Mouse (Mus musculus): ENCODE data around the gene Cldn22. TPM values are rescaled to one million over a fixed set of nuclear protein-coding genes. Genes with fewer than 3 reads are reported as not detected.
A peak's percentile ranks its signal among the peaks of the same experiment; 100 is the strongest.

Cldn22 gene
- polyA plus RNA-seq, 1 experiment = 0.77 TPM

DNA sequence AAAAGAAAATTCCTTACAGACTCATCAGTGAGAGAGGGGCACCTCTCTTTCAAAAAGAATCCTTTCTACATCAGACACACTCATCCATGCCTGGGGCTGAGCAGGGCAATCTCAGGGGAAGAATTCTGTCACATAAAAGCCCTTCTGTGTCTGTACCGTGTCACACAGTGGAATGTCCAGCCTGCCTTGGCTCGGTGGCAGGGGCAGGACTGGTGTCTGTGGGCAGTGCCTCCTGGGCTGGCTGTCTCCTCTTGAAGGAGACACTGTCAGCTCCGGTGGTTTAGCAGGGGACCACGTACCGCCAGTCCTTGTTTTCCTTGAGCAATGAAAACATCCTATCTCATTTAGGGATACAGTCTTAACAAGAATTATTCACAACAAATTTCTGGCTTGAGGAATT lies 1.3 kb downstream of the Cldn22 start:
- Histone ChIP-seq H3K4me3 (ENCODE audit: insufficient read depth, low read depth, low read length) (no peak overlapping the region), H3K36me3 (ENCODE audit: control insufficient read depth, insufficient read depth, low read length) (no peaks in the 10 kb centered on the region), H3K27me3 (replicated peaks; ENCODE audit: control insufficient read depth, insufficient read depth, low read length) (no peaks in the 10 kb centered on the region), H3K27ac (ENCODE audit: insufficient read depth, low read depth, low read length) (no peak overlapping the region), H3K4me1 (ENCODE audit: control insufficient read depth, insufficient read depth, low read length) (no peaks in the 10 kb centered on the region)
- DNase-seq = no peak
- WGBS = 49% methylated on average over 5 of the region's 5 CpGs
- TF ChIP-seq CTCF (conservative IDR thresholded peaks at IDR 0.05; ENCODE audit: insufficient read depth, insufficient read length, low read depth, low read length) (no peak), POLR2A (IDR thresholded peaks at IDR 0.05; ENCODE audit: low read depth, low read length) (no peak)

- WGBS = 70% methylated on average over 9 of the region's 9 CpGs
Observed at GRCm38 (mm10) chr8:47826911-47827310, 2.6 kb downstream of the Cldn22 start.

DNA sequence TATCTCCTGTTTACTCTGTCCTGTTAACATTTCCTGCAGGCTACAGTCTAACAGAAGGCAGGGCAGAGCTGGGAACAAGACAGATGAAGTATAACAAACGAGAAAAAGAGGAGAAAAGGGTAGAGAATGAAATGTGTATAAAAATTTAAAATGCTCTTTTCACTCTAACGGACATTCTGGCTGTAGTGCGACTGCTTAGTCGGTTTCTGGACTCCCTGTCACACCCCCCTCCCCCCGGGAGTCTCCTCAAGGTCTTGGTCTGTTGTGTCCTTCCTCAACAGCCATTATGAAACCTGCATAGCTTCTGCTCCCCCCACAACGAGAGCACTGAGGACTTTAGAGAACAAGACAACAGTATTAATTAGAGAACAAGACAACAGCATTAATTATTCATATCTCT lies 8.3 kb downstream of the Cldn22 start:
- H3K4me3 ChIP-seq (ENCODE audit: insufficient read depth, low read depth, low read length) = no peak overlapping the region
- DNase-seq = no peak
- H3K36me3 ChIP-seq (ENCODE audit: control insufficient read depth, insufficient read depth, low read length) = peaks cover 3% of the 10 kb centered on the region; the same call in 1 of the 2 replicates
- H3K27me3 ChIP-seq (replicated peaks; ENCODE audit: control insufficient read depth, insufficient read depth, low read length) = no peaks in the 10 kb centered on the region
- H3K4me1 ChIP-seq (ENCODE audit: control insufficient read depth, insufficient read depth, low read length) = no peaks in the 10 kb centered on the region
- TF ChIP-seq POLR2A (IDR thresholded peaks at IDR 0.05; ENCODE audit: low read depth, low read length) (no peak), CTCF (conservative IDR thresholded peaks at IDR 0.05; ENCODE audit: insufficient read depth, insufficient read length, low read depth, low read length) (no peak)
- H3K27ac ChIP-seq (ENCODE audit: insufficient read depth, low read depth, low read length) = no peak overlapping the region
- 73% methylated on average over 6 of the region's 6 CpGs for WGBS

More at GRCm38 (mm10) chr8:47826911-47827310, 2.6 kb downstream of the Cldn22 start:
- Histone ChIP-seq H3K36me3 (ENCODE audit: control insufficient read depth, insufficient read depth, low read length) (peaks cover 3% of the 10 kb centered on the region; the same call in 1 of the 2 replicates), H3K4me3 (ENCODE audit: insufficient read depth, low read depth, low read length) (no peak overlapping the region), H3K4me1 (ENCODE audit: control insufficient read depth, insufficient read depth, low read length) (no peaks in the 10 kb centered on the region), H3K27ac (ENCODE audit: insufficient read depth, low read depth, low read length) (no peak overlapping the region), H3K27me3 (replicated peaks; ENCODE audit: control insufficient read depth, insufficient read depth, low read length) (no peaks in the 10 kb centered on the region)
- TF ChIP-seq CTCF (conservative IDR thresholded peaks at IDR 0.05; ENCODE audit: insufficient read depth, insufficient read length, low read depth, low read length) (no peak), POLR2A (IDR thresholded peaks at IDR 0.05; ENCODE audit: low read depth, low read length) (no peak)
- DNase-seq = no peak

DNA sequence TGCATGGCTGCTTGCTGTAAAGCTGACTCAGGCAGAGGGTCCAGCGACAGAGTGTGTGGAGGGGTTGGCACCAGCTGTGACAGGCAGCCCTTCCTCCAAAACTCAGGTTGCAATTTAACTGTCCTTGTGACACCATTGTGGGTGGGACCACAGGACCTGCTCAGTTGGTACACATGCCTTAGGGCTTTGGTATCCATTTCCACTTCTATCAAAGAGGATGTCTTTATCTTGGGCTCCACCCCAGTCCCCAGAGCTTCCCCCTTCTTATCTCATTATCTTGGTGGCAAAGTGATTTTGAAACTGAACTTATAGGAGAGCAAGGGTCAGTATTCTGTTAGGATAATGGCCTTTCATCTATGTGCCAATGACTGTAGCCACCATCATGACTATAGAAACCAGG lies 9.7 kb downstream of the Cldn22 start:
- no peak for DNase-seq
- Histone ChIP-seq H3K27ac (ENCODE audit: insufficient read depth, low read depth, low read length) (no peak overlapping the region), H3K27me3 (replicated peaks; ENCODE audit: control insufficient read depth, insufficient read depth, low read length) (no peaks in the 10 kb centered on the region), H3K4me1 (ENCODE audit: control insufficient read depth, insufficient read depth, low read length) (no peaks in the 10 kb centered on the region), H3K4me3 (ENCODE audit: insufficient read depth, low read depth, low read length) (no peak overlapping the region), H3K36me3 (ENCODE audit: control insufficient read depth, insufficient read depth, low read length) (peaks cover 5% of the 10 kb centered on the region; the same call in 1 of the 2 replicates)
- 55% methylated on average over 1 of the region's 1 CpGs for WGBS
- TF ChIP-seq POLR2A (IDR thresholded peaks at IDR 0.05; ENCODE audit: low read depth, low read length) = no peak
- TF ChIP-seq CTCF (conservative IDR thresholded peaks at IDR 0.05; ENCODE audit: insufficient read depth, insufficient read length, low read depth, low read length) = no peak

- no peaks in the 10 kb centered on the region for H3K27me3 ChIP-seq (replicated peaks; ENCODE audit: control insufficient read depth, insufficient read depth, low read length)
- no peak overlapping the region for H3K4me3 ChIP-seq (ENCODE audit: insufficient read depth, low read depth, low read length)
- H3K4me1 ChIP-seq (ENCODE audit: control insufficient read depth, insufficient read depth, low read length) = no peaks in the 10 kb centered on the region
- H3K27ac ChIP-seq (ENCODE audit: insufficient read depth, low read depth, low read length) = no peak overlapping the region
- DNase-seq = no peak
- no peak for TF ChIP-seq POLR2A (IDR thresholded peaks at IDR 0.05; ENCODE audit: low read depth, low read length)
- no peak for TF ChIP-seq CTCF (conservative IDR thresholded peaks at IDR 0.05; ENCODE audit: insufficient read depth, insufficient read length, low read depth, low read length)
- H3K36me3 ChIP-seq (ENCODE audit: control insufficient read depth, insufficient read depth, low read length) = peaks cover 23% of the 10 kb centered on the region
- WGBS = 73% methylated on average over 7 of the region's 7 CpGs
Observed at GRCm38 (mm10) chr8:47843063-47843462, 18.8 kb downstream of the Cldn22 start.

GRCm38 (mm10) chr8:47843651-47844050 lies 19.4 kb downstream of the Cldn22 start:
- no peak for DNase-seq
- H3K27ac ChIP-seq (ENCODE audit: insufficient read depth, low read depth, low read length) = no peak overlapping the region
- H3K4me3 ChIP-seq (ENCODE audit: insufficient read depth, low read depth, low read length) = no peak overlapping the region
- 99% methylated on average over 10 of the region's 10 CpGs for WGBS
- H3K27me3 ChIP-seq (replicated peaks; ENCODE audit: control insufficient read depth, insufficient read depth, low read length) = no peaks in the 10 kb centered on the region
- H3K36me3 ChIP-seq (ENCODE audit: control insufficient read depth, insufficient read depth, low read length) = peaks cover 23% of the 10 kb centered on the region
- no peak for TF ChIP-seq POLR2A (IDR thresholded peaks at IDR 0.05; ENCODE audit: low read depth, low read length)
- TF ChIP-seq CTCF (conservative IDR thresholded peaks at IDR 0.05; ENCODE audit: insufficient read depth, insufficient read length, low read depth, low read length) = no peak
- H3K4me1 ChIP-seq (ENCODE audit: control insufficient read depth, insufficient read depth, low read length) = no peaks in the 10 kb centered on the region

- Histone ChIP-seq H3K36me3 (ENCODE audit: control insufficient read depth, insufficient read depth, low read length) (peaks cover 16% of the 10 kb centered on the region), H3K4me1 (ENCODE audit: control insufficient read depth, insufficient read depth, low read length) (no peaks in the 10 kb centered on the region), H3K27me3 (replicated peaks; ENCODE audit: control insufficient read depth, insufficient read depth, low read length) (no peaks in the 10 kb centered on the region), H3K4me3 (ENCODE audit: insufficient read depth, low read depth, low read length) (no peak overlapping the region), H3K27ac (ENCODE audit: insufficient read depth, low read depth, low read length) (no peak overlapping the region)
- 60% methylated on average over 13 of the region's 13 CpGs for WGBS
- TF ChIP-seq POLR2A (IDR thresholded peaks at IDR 0.05; ENCODE audit: low read depth, low read length) (no peak), CTCF (conservative IDR thresholded peaks at IDR 0.05; ENCODE audit: insufficient read depth, insufficient read length, low read depth, low read length) (no peak)
- DNase-seq = peak; percentile 41
Observed at GRCm38 (mm10) chr8:47845956-47846355, 21.7 kb downstream of the Cldn22 start.

All from kidney, adult 2 months (tissue).